Mouse (Mus musculus): Measurements from ENCODE around the gene Akr1b10. TPM values are rescaled to one million over a fixed set of nuclear protein-coding genes. Genes with fewer than 3 reads are reported as not detected.

Akr1b10 gene
- polyA plus RNA-seq, 1 experiment from 2014 or later, result 44.8 TPM

GRCm38 (mm10) chr6:34439006-34439405 lies 55.0 kb downstream of the Akr1b10 start:
- H3K4me1 ChIP-seq, result no peaks in the 10 kb centered on the region
- 58% methylated on average over 2 of the region's 2 CpGs for WGBS
- H3K27me3 ChIP-seq (ENCODE audit: insufficient read depth, poor library complexity, severe bottlenecking), result no peaks in the 10 kb centered on the region
- no peaks in the 10 kb centered on the region for H3K9me3 ChIP-seq
- peak; percentile 14 for DNase-seq (ENCODE audit: low spot score)
- no peak overlapping the region for H3K4me3 ChIP-seq
- H3K36me3 ChIP-seq, result no peaks in the 10 kb centered on the region
- H3K27ac ChIP-seq, result no peak overlapping the region

GRCm38 (mm10) chr6:34441556-34442257 lies 57.7 kb downstream of the Akr1b10 start:
- Histone ChIP-seq H3K27ac (no peak overlapping the region), H3K4me1 (no peaks in the 10 kb centered on the region), H3K9me3 (no peaks in the 10 kb centered on the region)

GRCm38 (mm10) chr6:34443791-34444190 lies 59.8 kb downstream of the Akr1b10 start:
- no peaks in the 10 kb centered on the region for H3K9me3 ChIP-seq
- WGBS, result 77% methylated on average over 2 of the region's 2 CpGs

More at GRCm38 (mm10) chr6:34441556-34442257, 57.7 kb downstream of the Akr1b10 start:
- H3K4me3 ChIP-seq, result no peak overlapping the region
- peak; percentile 39 for DNase-seq (ENCODE audit: low spot score)
- no peaks in the 10 kb centered on the region for H3K36me3 ChIP-seq
- no peaks in the 10 kb centered on the region for H3K27me3 ChIP-seq (ENCODE audit: insufficient read depth, poor library complexity, severe bottlenecking)
- WGBS, result 52% methylated on average over 9 of the region's 9 CpGs

More at GRCm38 (mm10) chr6:34443791-34444190, 59.8 kb downstream of the Akr1b10 start:
- DNase-seq (ENCODE audit: low spot score), result peak; percentile 53
- Histone ChIP-seq H3K27ac (no peak overlapping the region), H3K36me3 (no peaks in the 10 kb centered on the region), H3K27me3 (ENCODE audit: insufficient read depth, poor library complexity, severe bottlenecking) (no peaks in the 10 kb centered on the region), H3K4me1 (no peaks in the 10 kb centered on the region), H3K4me3 (no peak overlapping the region)

Other genes starting within 250 kb of the Akr1b10 start
- 43.2 and 46.3 TPM in 2 replicates for gene Slc35b4, start 207.1 kb upstream of the Akr1b10 start, polyA plus RNA-seq (2016; fragmentation: Nextera tagmentation; extraction: Ambion mirVana)
- 232 and 247 TPM in 2 replicates for gene Akr1b3, start 66.7 kb upstream of the Akr1b10 start, polyA plus RNA-seq (2016; fragmentation: Nextera tagmentation; extraction: Ambion mirVana)
- gene Akr1b8, start 30.1 kb upstream of the Akr1b10 start, polyA plus RNA-seq (2016; fragmentation: Nextera tagmentation; extraction: Ambion mirVana), result 21.1 and 23.1 TPM in 2 replicates
- 0.57 TPM in 1 of 2 replicates, not detected in the other for gene Akr1b7, start 28.1 kb downstream of the Akr1b10 start, polyA plus RNA-seq (2016; fragmentation: Nextera tagmentation; extraction: Ambion mirVana)
- gene Bpgm, start 92.0 kb downstream of the Akr1b10 start, polyA plus RNA-seq (2016; fragmentation: Nextera tagmentation; extraction: Ambion mirVana), result 54.3 and 59.3 TPM in 2 replicates
- gene Cald1, start 214.3 kb downstream of the Akr1b10 start, polyA plus RNA-seq (2016; fragmentation: Nextera tagmentation; extraction: Ambion mirVana), result 123 and 189 TPM in 2 replicates